Mouse (Mus musculus) liver, adult (tissue): ENCODE data around the gene Gpr18.

Experiments
- GATA4 ChIP-seq: IDR thresholded peaks from 2 replicates; pipeline ENCODE4 v1.6.1; 2014; ENCODE audit warnings: mild to moderate bottlenecking, low read length; ENCODE audit not compliant: insufficient replicate concordance

The Gpr18 gene

GRCm38 (mm10) chr14:121894511-121895135 is 21.0 kb downstream of the Gpr18 start:
- no peak for TF ChIP-seq GATA4

- TF ChIP-seq GATA4: no peak
These were observed 21.8 kb downstream of the Gpr18 start for GRCm38 (mm10) chr14:121893747-121894146.

GRCm38 (mm10) chr14:121884150-121884797 is 31.3 kb downstream of the Gpr18 start:
- no peak for TF ChIP-seq GATA4

GRCm38 (mm10) chr14:121881211-121881610 is 34.4 kb downstream of the Gpr18 start:
- no peak for TF ChIP-seq GATA4

GRCm38 (mm10) chr14:121879266-121879840 is 36.2 kb downstream of the Gpr18 start:
- no peak for TF ChIP-seq GATA4

GRCm38 (mm10) chr14:121878859-121879206 is 36.7 kb downstream of the Gpr18 start:
- no peak for TF ChIP-seq GATA4

- peak; percentile 35; the same call in 1 of the 2 replicates for TF ChIP-seq GATA4
These were observed 37.3 kb downstream of the Gpr18 start, which contains the start of gene Ubac2 for GRCm38 (mm10) chr14:121878176-121878858. Ubac2 (plus strand) TSS chr14:121878620.

GRCm38 (mm10) chr14:121877640-121878039 is 37.9 kb downstream of the Gpr18 start:
- TF ChIP-seq GATA4: no peak

GRCm38 (mm10) chr14:121876860-121877259 is 38.7 kb downstream of the Gpr18 start:
- no peak for TF ChIP-seq GATA4

GRCm38 (mm10) chr14:121873646-121874045 is 41.9 kb downstream of the Gpr18 start:
- TF ChIP-seq GATA4: no peak

GRCm38 (mm10) chr14:121873172-121873571 is 42.4 kb downstream of the Gpr18 start:
- no peak for TF ChIP-seq GATA4

- no peak for TF ChIP-seq GATA4
These were observed 42.8 kb downstream of the Gpr18 start for GRCm38 (mm10) chr14:121872760-121873159.

GRCm38 (mm10) chr14:121869111-121869510 is 46.5 kb downstream of the Gpr18 start:
- no peak for TF ChIP-seq GATA4

GRCm38 (mm10) chr14:121866574-121866973 is 49.0 kb downstream of the Gpr18 start:
- TF ChIP-seq GATA4: no peak
